Mouse (Mus musculus) MEL (cell line): ENCODE measurements around the gene Dnttip2.

ENCODE experiments used
- HCFC1 ChIP-seq: IDR thresholded peaks from 2 replicates; pipeline ENCODE4 v1.6.1; 2012; ENCODE audit warnings: low read depth, mild to moderate bottlenecking, inconsistent platforms, low read length, improper control_type of control experiment, moderate library complexity
- KAT2A ChIP-seq: conservative IDR thresholded peaks from 2 replicates; pipeline ENCODE4 v1.6.1; 2012; ENCODE audit warnings: low read depth, low read length, improper control_type of control experiment, inconsistent platforms
- MAFK ChIP-seq: IDR thresholded peaks from 2 replicates; pipeline ENCODE4 v1.6.1; 2011; ENCODE audit warnings: low read depth, mild to moderate bottlenecking, low read length, improper control_type of control experiment, borderline replicate concordance
- MAX ChIP-seq: IDR thresholded peaks from 2 replicates; pipeline ENCODE4 v1.6.1; 2011; ENCODE audit warnings: low read length, improper control_type of control experiment

DNA sequence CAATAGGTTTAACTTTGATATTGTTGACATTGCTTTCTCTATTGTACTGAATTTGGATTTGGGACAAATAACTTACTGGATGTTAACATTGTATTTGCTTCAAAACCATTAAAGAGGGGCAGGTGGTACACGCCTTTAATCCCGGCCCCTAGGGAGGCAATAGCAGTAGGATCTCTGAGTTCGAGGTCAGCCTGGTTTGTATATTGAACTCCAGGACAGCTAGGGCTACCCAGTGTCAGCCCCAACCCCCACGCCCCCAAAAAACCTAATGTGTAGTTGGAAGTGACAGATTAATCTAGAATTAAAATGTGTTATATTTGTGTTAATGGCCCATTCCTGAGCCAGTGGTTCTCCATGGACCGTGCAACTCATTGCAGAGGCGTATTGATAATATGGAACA, 27.8 kb upstream of the Dnttip2 start:
- no peak for TF ChIP-seq KAT2A
- TF ChIP-seq MAFK, result no peak
- TF ChIP-seq MAX, result no peak
- TF ChIP-seq HCFC1, result no peak
